Mouse (Mus musculus) common myeloid progenitor, adult 5-6 weeks (primary cell): ENCODE measurements around the gene Mettl2. TPM values are rescaled to one million over a fixed set of nuclear protein-coding genes. Genes with fewer than 3 reads are reported as not detected.

ENCODE experiments used
- ATAC-seq: replicated peaks from 2 replicates; pipeline ENCODE4 v1.8.0; 2016; ENCODE audit warnings: low read depth, mild to moderate bottlenecking, moderate TSS enrichment, inconsistent platforms; ENCODE audit not compliant: poor library complexity, severe bottlenecking
- total RNA-seq: library from RNA; stranded (forward); fragments of 200-1000, 187-1606 nt; gene quantifications from 2 replicates; pipeline ENCODE4 v1.2.3, GENCODE M21; 2017

The Mettl2 gene
- total RNA-seq, 1 experiment from 2014 or later: 33.8 TPM

- ATAC-seq: no peak
Observed at GRCm38 (mm10) chr11:105152017-105152300, 25.7 kb downstream of the Mettl2 start.

GRCm38 (mm10) chr11:105152357-105152899 is 26.2 kb downstream of the Mettl2 start:
- peak; percentile 54 for ATAC-seq

- ATAC-seq: peak; percentile 27; the same call in 1 of the 2 replicates
Observed at GRCm38 (mm10) chr11:105153068-105153833, 27.0 kb downstream of the Mettl2 start.

- no peak for ATAC-seq
Observed at GRCm38 (mm10) chr11:105155915-105156314, 29.7 kb downstream of the Mettl2 start.

- no peak for ATAC-seq
Observed at GRCm38 (mm10) chr11:105156748-105157267, 30.6 kb downstream of the Mettl2 start.

- no peak for ATAC-seq
Observed at GRCm38 (mm10) chr11:105158047-105158446, 31.8 kb downstream of the Mettl2 start.

GRCm38 (mm10) chr11:105159673-105160360 is 33.6 kb downstream of the Mettl2 start:
- ATAC-seq: no peak

- ATAC-seq: no peak
Observed at GRCm38 (mm10) chr11:105161411-105161810, 35.2 kb downstream of the Mettl2 start.

- no peak for ATAC-seq
Observed at GRCm38 (mm10) chr11:105164516-105165510, 38.6 kb downstream of the Mettl2 start.

- no peak for ATAC-seq
Observed at GRCm38 (mm10) chr11:105166780-105167179, 40.6 kb downstream of the Mettl2 start.

GRCm38 (mm10) chr11:105178516-105178915 is 52.3 kb downstream of the Mettl2 start, which contains the start of gene Tlk2:
Tlk2 (plus strand) TSS chr11:105178807.
- ATAC-seq: no peak

GRCm38 (mm10) chr11:105179523-105179922 is 53.3 kb downstream of the Mettl2 start:
- ATAC-seq: no peak

GRCm38 (mm10) chr11:105180471-105181091 is 54.4 kb downstream of the Mettl2 start:
- peak; percentile 31 for ATAC-seq

- peak; percentile 85 for ATAC-seq
Observed at GRCm38 (mm10) chr11:105181126-105181637, 55.0 kb downstream of the Mettl2 start.

- ATAC-seq: no peak
Observed at GRCm38 (mm10) chr11:105181689-105182460, 55.6 kb downstream of the Mettl2 start.

- no peak for ATAC-seq
Observed at GRCm38 (mm10) chr11:105182461-105182855, 56.2 kb downstream of the Mettl2 start.

GRCm38 (mm10) chr11:105184678-105185077 is 58.5 kb downstream of the Mettl2 start:
- ATAC-seq: no peak
